Mouse (Mus musculus): ENCODE measurements around the gene Dlx3.

The Dlx3 gene

DNA sequence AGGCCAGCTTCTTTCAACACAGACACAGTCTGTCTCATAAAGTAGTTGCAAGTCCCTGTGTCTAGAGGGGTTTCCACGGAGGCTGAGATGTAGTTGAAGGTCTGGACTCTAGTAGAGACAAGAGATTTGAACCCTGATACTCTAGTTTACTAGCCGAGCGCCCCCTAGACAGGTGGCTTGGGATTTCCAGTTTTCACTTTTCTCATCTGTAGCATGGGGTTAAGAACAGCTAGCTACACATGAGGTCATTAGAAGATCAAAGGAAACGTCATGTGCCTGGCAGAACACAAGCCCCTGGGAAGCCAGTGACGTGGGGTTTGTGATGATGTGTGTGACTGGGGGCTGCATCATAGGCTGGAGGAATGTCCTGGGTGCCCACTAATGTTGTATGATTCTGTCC is 37.4 kb downstream of the Dlx3 start:
- no peak for DNase-seq (ENCODE audit: low spot score)

DNA sequence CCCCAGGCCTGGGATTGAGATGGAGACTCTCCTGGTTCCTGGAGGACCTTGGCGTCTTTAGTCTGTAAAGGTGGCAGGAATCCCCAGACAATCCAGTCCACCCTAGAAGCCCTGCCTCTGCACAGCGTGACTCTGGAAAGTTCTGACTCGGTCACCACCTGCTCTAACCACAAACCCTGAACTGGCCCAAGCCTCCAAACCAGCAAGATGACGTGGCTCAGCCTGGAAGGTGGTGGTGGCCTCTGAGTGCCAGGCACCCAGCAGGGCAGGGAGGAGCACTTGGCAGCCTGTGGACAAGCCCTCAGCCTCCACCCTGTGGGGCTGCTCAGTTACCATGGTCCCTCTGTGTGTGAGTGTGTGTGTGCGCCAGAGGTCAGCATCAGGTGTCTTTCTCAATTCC is 38.0 kb downstream of the Dlx3 start:
- DNase-seq (ENCODE audit: low spot score) = no peak

GRCm38 (mm10) chr11:95159763-95160371 is 39.9 kb downstream of the Dlx3 start:
- DNase-seq (ENCODE audit: low spot score) = no peak

DNA sequence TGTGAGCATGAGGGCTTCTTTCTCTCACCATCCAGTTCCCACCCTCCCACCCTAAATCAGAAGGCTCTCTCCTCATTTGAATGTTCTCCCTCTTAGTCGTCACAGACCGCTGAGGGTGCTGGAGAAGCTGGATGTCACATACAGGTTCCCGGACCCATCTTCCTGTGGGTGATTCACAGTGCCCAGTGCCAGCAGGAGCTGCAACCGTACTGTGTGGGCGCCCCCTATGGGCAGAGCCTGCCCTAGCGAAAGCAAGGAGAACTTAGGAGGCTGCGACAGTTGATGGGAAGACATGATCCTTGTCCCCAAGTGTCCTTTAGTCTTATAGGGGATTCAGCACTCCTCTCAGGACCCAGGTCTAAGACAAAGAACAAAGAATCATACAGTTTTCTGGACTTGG is 40.8 kb downstream of the Dlx3 start:
- no peak for DNase-seq (ENCODE audit: low spot score)

- DNase-seq (ENCODE audit: low spot score) = no peak
Observed at GRCm38 (mm10) chr11:95161708-95162107, 41.8 kb downstream of the Dlx3 start.

- no peak for DNase-seq (ENCODE audit: low spot score)
Observed at GRCm38 (mm10) chr11:95165857-95166256, 45.9 kb downstream of the Dlx3 start.

Measured in retina, embryonic 14.5 days (tissue).